Mouse (Mus musculus) kidney, adult 8-10 months (tissue): ENCODE data around the gene Gm3696.
A peak's percentile ranks its signal among the peaks of the same experiment; 100 is the strongest.
"Not testable (repeated sequence)": the region's sequence is repeated elsewhere in the genome, so short reads cannot be mapped to it uniquely, and the experiment has no call there.

ENCODE experiments used
- DNase-seq, 2 experiments: peaks; one replicate each; pipeline ENCODE4 v3.0.0; 2022

Gm3696 gene

DNA sequence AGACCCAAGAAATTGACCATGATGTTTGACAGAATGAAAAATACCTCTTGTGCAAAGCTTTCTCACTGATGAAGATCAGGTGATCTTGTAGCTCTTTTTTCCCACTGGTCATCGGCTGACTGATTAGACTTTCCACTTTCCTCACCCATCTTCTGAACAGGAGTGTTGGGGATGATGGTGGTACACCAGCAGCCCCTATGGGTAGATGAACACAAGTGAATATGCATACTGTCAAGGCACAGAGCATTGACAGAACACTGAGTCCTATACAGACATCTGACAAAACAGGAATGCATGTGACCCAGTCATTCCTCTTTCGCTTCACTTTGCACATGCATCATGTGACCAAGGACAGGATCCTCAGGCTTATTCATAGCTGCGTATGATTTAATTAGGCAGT lies at the start of gene Gm3696:
Gene Gm3696 (minus strand): TSS at position 101 of the 400 bp plus-strand sequence.
- not testable (repeated sequence) for DNase-seq

- not testable (repeated sequence) for DNase-seq
Measured at GRCm38 (mm10) chr14:7125312-7125711, 24.9 kb upstream of the Gm3696 start, which contains the start of gene Gm6676. Gene Gm6676, minus strand, starts transcription at chr14:7125412.

DNA sequence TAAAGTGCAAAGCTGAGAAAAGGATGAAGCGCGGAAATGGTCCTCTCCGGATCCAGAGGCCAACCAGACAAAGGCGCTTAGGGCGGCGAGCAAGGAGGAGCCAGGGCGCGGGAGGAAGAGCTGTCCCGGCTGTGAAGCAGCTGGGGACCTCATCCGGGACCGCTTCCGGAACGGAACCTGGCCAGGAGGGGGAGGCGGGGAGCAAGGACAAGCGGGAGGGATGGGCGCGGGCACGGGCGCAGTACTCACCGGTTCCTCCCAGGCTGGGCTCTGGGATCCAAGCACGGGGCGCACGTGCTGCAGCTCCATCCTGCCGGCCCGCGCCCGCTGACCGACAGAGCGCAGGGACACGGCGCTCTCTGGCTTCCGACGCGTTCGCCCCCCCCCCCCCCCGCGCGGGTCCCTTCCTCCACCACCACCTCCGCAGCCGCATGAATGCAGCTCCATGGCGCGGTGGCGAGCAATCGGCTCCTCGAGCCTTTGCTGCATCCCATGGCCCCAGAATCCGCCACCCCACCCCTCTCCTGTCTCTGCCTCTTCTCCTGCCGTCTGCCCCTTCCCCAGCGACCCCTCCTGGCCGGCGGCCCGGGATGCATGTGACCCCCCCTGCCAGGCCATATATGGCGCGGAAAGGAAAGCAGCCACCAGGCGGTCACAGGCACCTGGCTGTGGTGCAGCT lies 4.8 kb upstream of the Gm3696 start:
- peak in 1 of 2 experiments; percentile 0 for DNase-seq

- not testable (repeated sequence) for DNase-seq
Measured at GRCm38 (mm10) chr14:7044870-7045269, 55.6 kb downstream of the Gm3696 start, which contains the start of gene Gm3685. Gene Gm3685, minus strand, starts transcription at chr14:7044970.
